Mouse (Mus musculus) layer of hippocampus, postnatal 10 days (tissue): ENCODE measurements around the gene Fam183b. TPM values are rescaled to one million over a fixed set of nuclear protein-coding genes. Genes with fewer than 3 reads are reported as not detected.
A peak's percentile ranks its signal among the peaks of the same experiment; 100 is the strongest.
"Not testable (repeated sequence)": the region's sequence is repeated elsewhere in the genome, so short reads cannot be mapped to it uniquely, and the experiment has no call there.

Source experiments
- DNase-seq, 2 experiments: peaks; one replicate each; pipeline ENCODE4 v3.0.0; 2021; ENCODE audit warnings: low spot score in 2 of 2
- long read RNA-seq: library from polyadenylated mRNA; stranded (forward); transcript quantifications from one replicate; pipeline ENCODE4 v2.0.0, GENCODE M21; 2023
- total RNA-seq, 2 experiments: library from RNA; stranded (reverse); gene quantifications; 2 replicates each; pipeline ENCODE4 v1.2.3; 2021

Fam183b gene
- total RNA-seq, result 1 to 10 TPM; 5.3 to 6.9 TPM
- long read RNA-seq, transcript Fam183b-202 (4 exons, 567 nt), result major isoform, 9 of 12 reads
- long read RNA-seq, partial matches to known transcripts, result 0 of 12 reads
- long read RNA-seq, other reads (novel, unspliced or antisense), result 2 of 12 reads

DNA sequence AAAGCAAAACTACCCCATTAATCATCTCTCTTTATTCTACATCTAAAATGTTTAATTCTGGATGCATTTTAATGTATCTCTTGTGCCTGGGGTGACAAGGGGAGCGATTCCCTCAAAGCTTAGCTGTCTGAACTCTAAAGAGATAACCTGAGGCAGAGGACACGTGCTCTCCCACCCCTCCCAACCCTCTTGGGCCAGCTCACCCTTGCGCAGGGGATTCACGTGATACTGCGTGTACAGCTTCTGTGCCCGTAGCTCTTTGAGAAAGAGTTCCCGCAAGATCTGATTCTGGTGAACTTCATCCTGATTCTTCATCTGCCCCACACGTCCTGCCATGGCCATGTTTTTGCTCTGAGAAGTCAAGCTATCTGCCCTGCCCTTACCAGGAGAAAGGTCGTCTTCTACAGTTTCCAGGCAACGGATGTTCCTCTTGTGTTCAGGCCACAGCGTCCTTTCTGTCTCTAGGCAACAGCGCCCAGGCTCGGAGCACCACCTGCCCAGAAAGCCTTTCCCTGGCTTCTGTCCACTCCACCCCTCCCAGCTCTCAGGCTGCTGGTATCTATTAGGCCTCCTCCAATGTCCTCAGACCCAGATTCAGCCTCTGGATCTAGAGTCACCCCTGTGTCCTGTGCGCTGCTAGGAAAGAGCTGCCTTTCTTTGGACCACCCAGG is at the start of gene Fam183b:
Fam183b (minus strand) TSS at position 403 of the 671 bp plus-strand sequence.
- peak; percentile 48 to 65 for DNase-seq

DNA sequence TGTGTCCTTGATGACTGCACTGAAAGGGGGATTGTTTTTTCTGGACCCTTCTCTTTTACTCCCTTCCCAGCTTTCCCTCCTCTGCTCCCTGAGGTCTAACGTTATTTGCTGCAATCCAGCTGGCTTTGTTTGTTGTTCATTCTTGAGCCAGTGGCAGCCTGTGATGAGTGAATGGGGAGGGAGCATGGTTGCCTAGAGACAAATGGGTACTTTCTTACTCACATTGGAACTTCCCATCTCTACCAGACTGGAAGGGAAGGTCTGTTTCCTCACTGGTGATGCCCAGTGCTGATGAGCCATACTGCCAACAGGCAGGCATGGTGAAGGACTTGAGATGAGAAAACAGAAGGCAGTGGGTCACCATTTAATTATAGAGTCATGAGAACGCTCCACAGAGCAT is 48.0 kb upstream of the Fam183b start:
- DNase-seq, result no peak

GRCm38 (mm10) chr11:58847636-58848035 is 45.9 kb upstream of the Fam183b start:
- DNase-seq, result no peak

- DNase-seq, result peak; percentile 80 to 84
Observed at GRCm38 (mm10) chr11:58846919-58847461, 45.2 kb upstream of the Fam183b start, which contains the start of gene Gm12258. Gm12258 (plus strand) TSS chr11:58847158.

DNA sequence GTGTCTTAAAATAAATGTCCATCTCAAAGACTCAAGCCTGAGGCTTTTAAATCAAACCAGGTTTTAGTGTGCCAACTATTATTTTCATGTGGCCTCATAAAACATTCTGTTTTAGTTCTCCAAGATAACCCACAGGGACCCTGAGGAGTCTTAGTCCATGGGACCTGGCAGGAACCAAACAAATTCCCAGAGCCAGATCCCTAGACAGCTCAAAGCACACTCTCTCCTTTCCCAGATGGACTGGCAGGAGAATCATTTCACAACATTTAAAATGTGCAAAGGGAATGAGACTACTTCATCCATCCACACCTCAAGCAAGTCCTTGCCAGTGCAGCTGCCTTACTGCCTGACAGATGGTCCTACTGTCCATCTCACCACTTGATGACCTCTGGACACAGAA is 37.2 kb upstream of the Fam183b start, which contains the start of gene Olfr311:
Olfr311 (plus strand) TSS at position 301 of the 400 bp plus-strand sequence.
- DNase-seq, result not testable (repeated sequence)

DNA sequence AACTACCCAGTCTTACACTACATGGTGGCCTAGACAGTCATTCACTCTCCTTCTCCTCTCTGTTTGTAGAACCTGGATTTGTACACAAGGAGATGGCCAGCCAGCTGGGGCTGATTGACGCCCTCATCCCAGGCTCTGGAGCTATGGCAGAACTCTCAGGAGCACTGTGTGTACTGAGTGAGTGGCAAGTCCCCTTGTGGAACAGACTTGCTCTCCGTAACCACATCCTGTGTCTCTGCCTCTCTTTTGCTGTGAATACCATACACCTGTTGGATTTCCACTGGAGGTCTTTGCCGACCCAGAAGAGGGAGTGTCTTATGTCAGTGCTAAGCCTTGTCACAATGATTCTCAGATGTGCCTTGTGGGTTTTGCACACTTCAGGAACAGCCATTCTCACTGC is 30.8 kb upstream of the Fam183b start:
- not testable (repeated sequence) for DNase-seq

DNA sequence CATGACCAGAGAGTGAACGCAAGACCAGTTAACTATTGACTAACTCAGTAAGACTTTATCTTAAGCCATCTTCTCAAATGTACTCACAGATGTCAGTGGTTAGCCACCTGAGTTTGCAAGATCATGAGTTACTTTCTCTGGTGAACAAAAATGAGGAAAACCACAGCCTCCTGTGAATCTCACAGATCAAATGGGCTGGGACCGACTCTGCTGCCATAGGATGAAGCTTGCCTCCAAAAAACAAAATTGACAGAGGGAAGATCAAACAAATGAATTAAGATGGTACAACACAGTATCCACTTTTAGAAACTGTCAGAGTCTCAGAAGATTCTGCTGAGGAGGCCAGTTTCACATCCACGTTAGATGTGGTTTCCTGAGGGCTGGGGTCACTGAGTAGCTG is 28.0 kb upstream of the Fam183b start:
- DNase-seq, result no peak

DNA sequence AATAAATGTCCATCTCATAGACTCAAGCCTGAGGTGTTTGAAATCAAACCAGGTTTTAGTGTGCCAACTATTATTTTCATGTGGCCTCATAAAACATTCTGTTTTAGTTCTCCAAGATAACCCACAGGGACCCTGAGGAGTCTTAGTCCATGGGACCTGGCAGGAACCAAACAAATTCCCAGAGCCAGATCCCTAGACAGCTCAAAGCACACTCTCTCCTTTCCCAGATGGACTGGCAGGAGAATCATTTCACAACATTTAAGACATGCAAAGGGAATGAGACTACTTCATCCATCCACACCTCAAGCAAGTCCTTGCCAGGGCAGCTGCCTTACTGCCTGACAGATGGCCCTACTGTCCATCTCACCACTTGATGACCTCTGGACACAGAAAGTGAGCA is 27.2 kb upstream of the Fam183b start, which contains the start of gene Olfr312:
Olfr312 (plus strand) TSS at position 301 of the 400 bp plus-strand sequence.
- not testable (repeated sequence) for DNase-seq

DNA sequence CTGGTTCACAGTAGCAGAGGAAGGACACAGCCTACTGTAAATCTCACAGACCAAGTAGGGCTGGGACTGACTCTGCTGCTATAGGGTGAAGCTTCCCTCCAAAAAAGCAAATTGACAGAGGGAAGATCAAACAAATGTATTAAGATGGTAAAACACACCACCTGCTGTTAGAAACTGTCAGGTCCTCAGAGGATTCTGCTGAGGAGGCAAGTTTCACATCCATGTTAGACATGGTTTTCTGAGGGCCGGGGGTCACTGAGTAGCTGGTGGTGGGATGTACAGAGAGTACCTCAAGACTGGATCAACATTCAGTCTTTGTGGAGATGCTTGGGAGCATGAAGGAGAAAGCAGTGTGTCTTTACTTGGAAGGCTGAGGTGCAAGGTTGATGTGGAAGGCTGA is 13.9 kb upstream of the Fam183b start:
- no peak for DNase-seq

- DNase-seq, result not testable (repeated sequence)
Observed at GRCm38 (mm10) chr11:58814700-58815099, 12.9 kb upstream of the Fam183b start, which contains the start of gene Olfr313. Olfr313 (plus strand) TSS chr11:58815000.

GRCm38 (mm10) chr11:58812001-58812400 is 10.2 kb upstream of the Fam183b start:
- no peak for DNase-seq

DNA sequence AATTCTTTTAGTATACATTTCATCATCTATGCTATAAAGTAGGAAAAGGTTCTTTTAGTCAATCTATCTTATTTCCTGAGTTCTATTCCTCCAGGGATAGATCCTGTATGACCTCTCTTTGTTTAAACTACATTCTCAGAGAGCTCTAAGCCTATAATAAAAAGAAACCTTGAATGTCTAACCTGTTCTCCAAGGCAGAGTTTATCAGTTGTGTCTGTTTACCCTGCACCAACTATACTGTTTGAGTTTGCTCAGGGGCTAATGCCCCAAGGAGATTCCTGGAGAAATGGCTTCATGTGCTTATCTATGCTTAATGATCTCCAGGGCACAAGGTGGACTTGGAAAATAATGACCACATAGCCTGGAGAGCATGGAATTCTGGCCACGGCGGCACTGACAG is 2.6 kb upstream of the Fam183b start:
- DNase-seq, result no peak

DNA sequence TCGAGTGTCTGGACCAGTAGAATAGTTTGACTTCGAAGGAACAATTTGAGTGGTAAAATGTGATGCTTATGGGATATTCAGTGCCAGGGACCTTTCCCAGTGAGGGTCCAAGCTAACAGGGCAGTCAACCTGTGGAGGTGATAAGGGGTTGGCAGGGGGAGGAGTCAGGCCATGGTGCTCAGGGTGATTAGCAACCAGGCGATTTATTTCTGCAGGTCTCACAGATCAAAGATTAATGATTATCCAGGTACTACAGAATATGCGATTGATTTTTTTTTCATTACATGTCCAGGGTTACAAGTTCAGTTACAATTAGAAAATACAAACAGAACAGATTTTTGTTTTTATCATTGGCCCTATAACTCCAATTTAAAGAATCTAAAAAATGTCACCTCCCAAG is 2.1 kb upstream of the Fam183b start:
- no peak for DNase-seq

DNA sequence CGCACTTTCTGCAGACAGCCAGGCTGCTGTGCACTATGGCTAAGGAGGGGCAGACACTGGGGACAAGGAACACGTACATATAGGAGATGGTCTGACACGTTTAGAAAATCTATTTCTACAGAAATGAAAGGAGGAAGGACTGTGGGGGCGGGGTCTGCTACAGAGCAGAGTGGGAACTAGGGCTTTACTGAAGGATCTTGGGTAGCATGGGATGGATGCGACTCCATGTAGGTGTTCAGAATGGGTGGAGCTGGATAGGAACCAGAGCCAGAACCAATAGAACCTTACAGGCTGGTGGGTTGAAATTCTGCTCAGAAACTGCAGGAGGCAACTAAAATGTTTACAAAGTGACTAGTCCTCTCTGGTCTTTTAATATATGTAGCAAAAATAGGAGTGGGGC is 2.0 kb downstream of the Fam183b start:
- no peak for DNase-seq

GRCm38 (mm10) chr11:58796850-58797249 is 4.9 kb downstream of the Fam183b start:
- DNase-seq, result peak; percentile 69 to 71

DNA sequence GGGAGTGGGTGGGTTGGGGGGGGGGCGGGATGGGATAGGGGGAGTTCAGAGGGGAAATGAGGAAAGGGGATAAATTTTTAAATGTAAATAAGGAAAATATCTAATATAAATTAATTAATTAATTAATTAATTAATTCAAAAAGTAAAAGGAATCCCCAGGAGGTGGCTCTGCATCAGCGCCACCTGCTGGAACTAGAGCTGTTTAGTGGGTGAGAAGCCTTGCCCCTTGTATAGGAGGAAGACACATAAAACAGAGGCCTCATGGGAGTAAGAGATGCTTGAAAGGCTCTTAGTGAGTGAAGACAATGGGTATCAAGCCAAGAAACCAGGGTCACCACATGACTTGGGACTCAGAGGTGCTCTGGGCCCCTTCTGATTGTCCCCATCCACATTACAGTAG is 5.9 kb downstream of the Fam183b start:
- no peak for DNase-seq

GRCm38 (mm10) chr11:58790646-58791045 is 11.1 kb downstream of the Fam183b start:
- no peak for DNase-seq

DNA sequence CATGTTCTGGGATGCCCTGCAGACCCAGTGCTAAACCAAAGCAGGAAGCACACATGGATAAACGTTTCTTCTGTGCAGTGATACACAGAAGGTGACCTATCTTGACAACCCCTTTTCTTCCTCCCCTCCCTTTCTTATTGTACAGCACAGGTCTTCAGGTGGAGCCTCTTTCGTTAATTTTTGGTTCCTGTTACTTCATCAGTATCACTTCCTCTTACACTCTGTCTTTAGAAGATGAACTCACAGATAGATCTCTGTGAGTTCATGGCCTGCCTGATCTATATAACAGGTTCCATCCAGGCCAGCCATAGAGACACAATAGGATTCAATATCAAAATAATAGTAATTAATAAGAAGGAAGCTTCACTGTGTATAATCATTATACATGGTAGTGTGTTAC is 11.7 kb downstream of the Fam183b start:
- DNase-seq, result no peak

- DNase-seq, result no peak
Observed at GRCm38 (mm10) chr11:58789532-58789931, 12.2 kb downstream of the Fam183b start.

GRCm38 (mm10) chr11:58788346-58788745 is 13.4 kb downstream of the Fam183b start:
- no peak for DNase-seq

DNA sequence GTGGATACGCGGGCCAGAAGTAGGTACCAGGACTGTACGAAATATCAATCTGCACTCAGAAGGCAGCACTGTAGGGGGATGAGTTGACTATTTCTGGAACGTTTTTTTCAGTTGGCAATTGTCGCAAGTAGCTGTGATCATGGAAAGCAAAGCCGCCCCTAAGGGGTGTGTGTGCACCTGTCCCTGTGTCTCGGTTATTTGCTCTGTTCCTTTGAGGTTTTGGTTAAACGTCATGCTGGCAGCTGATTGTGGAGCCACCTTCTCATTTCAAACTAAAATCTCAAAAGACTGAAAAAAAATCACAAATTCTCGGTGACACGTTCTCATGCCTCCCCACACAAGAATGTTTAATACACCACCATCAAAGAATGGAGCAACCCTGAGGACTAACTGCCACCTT is 14.1 kb downstream of the Fam183b start:
- DNase-seq, result no peak

DNA sequence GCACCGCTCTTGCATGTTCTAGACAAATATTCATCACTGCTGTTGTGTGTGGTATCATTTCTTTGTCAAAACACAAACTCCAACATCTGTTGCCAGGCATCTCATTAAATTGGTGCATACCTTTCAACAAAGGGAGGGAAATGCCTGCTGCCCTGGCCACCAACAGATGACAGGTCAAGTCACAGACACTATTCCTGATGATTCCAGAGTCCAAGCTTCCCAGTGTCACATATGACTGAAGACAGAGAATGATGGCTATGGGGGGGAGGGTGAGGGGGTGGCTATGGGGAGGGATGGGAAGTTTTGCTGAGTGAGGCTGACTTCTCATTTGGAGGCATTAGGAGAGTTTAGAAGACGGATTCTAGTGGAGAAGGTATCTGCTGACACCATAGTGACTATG is 17.6 kb downstream of the Fam183b start:
- DNase-seq, result no peak
